Mouse (Mus musculus) hindbrain, embryonic 14.5 days (tissue): Measurements from ENCODE around the gene Tmed10. TPM values are rescaled to one million over a fixed set of nuclear protein-coding genes. Genes with fewer than 3 reads are reported as not detected.

ENCODE experiments used
- ATAC-seq: fragments of 200-750 bp; cut with Nextera tagmentation; 2 replicates; pipeline ENCODE4 v1.8.0; 2017; ENCODE audit warnings: moderate number of reproducible peaks, mild to moderate bottlenecking, moderate TSS enrichment, moderate library complexity; ENCODE audit not compliant: low FRiP score
- DNase-seq: peaks from one replicate; pipeline ENCODE4 v3.0.0-alpha.2; 2015; ENCODE audit warnings: low spot score
- H3K27ac ChIP-seq: fragments of 300-500 bp; sonication (generic); 2 replicates; pipeline ENCODE4 v1.5.1; 2014; ENCODE audit warnings: mild to moderate bottlenecking, moderate library complexity
- H3K27me3 ChIP-seq: fragments of 300-500 bp; sonication (generic); 2 replicates; pipeline ENCODE4 v1.6.1; 2014; ENCODE audit warnings: mild to moderate bottlenecking, low read length, mixed read lengths; ENCODE audit not compliant: control insufficient read depth, insufficient read depth
- H3K36me3 ChIP-seq: fragments of 300-500 bp; sonication (generic); replicated peaks from 2 replicates; pipeline ENCODE4 v1.6.1; 2014; ENCODE audit not compliant: control insufficient read depth, insufficient read depth
- H3K4me1 ChIP-seq: fragments of 300-500 bp; sonication (generic); replicated peaks from 2 replicates; pipeline ENCODE4 v1.6.1; 2014; ENCODE audit warnings: antibody characterized with exemption, low read length, mixed read lengths; ENCODE audit not compliant: control insufficient read depth, insufficient read depth
- H3K4me2 ChIP-seq: fragments of 300-500 bp; sonication (generic); replicated peaks from 2 replicates; pipeline ENCODE4 v1.6.1; 2014; ENCODE audit warnings: mild to moderate bottlenecking, moderate library complexity
- H3K4me3 ChIP-seq: fragments of 300-500 bp; sonication (generic); replicated peaks from 2 replicates; pipeline ENCODE4 v1.5.1; 2014; ENCODE audit warnings: mild to moderate bottlenecking, low read length
- H3K9ac ChIP-seq: fragments of 300-500 bp; sonication (generic); 2 replicates; pipeline ENCODE4 v1.6.1; 2014
- H3K9me3 ChIP-seq: fragments of 300-500 bp; sonication (generic); 2 replicates; pipeline ENCODE4 v1.6.1; 2016; ENCODE audit warnings: low read length; ENCODE audit not compliant: control insufficient read depth
- WGBS: fragments of 180-500 bp; shearing (Covaris S2); extraction: QIAGEN DNeasy Blood & Tissue Kit; methylation state at CpG from one replicate; pipeline ENCODE4 v1.1.7; 2014; 5-methylcytosine and 5-hydroxymethylcytosine counted together
- polyA plus RNA-seq: library from polyadenylated mRNA; unstranded; fragments of >200 nt; fragmentation: Nextera tagmentation; extraction: Ambion mirVana; gene quantifications from 2 replicates; pipeline ENCODE4 v1.2.1, GENCODE M21; 2014

Gene Tmed10
- polyA plus RNA-seq, 1 experiment from 2014 or later: 234 TPM

DNA sequence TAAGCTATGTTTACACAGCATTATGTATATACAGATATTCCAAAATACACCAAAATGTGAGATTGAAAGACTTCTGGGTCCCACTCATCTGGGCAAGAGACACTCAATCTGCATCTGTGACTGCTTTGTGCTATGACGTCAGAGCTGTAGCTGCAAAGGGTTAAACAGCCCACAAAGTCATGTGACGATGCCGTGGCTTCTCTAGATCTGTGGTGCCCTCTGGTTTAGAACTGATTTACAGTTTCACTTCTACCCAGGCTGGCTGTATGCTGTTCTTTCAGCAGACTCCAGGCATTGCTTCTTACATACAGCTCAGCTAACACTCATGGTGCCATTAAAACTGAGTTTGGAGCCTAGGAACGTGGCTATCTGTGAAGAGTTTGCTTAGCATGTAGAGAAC is 69.9 kb downstream of the Tmed10 start:
- H3K4me3 ChIP-seq: no peak overlapping the region
- H3K9ac ChIP-seq: no peak overlapping the region
- ATAC-seq (no peak), DNase-seq (no peak)
- H3K27ac ChIP-seq: no peak overlapping the region
- H3K27me3 ChIP-seq: no peaks in the 10 kb centered on the region
- no peaks in the 10 kb centered on the region for H3K9me3 ChIP-seq
- peaks cover 98% of the 10 kb centered on the region for H3K36me3 ChIP-seq
- H3K4me2 ChIP-seq: no peak overlapping the region
- 78% methylated on average over 4 of the region's 4 CpGs for WGBS
- no peaks in the 10 kb centered on the region for H3K4me1 ChIP-seq

DNA sequence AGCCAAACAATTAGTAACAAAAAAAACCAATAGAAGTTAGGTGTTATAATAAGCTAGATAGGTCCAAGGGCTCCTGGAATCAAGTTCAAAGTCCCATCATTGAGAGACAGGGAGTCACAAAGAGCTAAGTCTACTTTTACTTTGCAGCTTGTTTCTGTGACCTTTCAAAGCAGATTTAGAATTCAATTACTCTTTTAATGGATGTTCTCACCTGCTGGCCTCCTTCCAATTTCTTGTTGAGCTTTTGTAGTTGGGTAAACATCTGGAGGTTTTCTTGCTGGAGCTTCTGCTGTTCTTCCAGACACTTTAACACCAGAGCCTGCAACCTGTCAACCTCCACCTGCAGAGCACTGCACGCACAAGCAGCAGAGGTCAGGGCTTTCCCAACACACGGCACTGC is 71.4 kb downstream of the Tmed10 start:
- H3K9me3 ChIP-seq: no peaks in the 10 kb centered on the region
- no peaks in the 10 kb centered on the region for H3K27me3 ChIP-seq
- no peak overlapping the region for H3K4me2 ChIP-seq
- no peak overlapping the region for H3K4me3 ChIP-seq
- H3K36me3 ChIP-seq: peaks cover 95% of the 10 kb centered on the region
- no peaks in the 10 kb centered on the region for H3K4me1 ChIP-seq
- DNase-seq (no peak), ATAC-seq (no peak)
- H3K9ac ChIP-seq: no peak overlapping the region
- 75% methylated on average over 2 of the region's 2 CpGs for WGBS
- H3K27ac ChIP-seq: no peak overlapping the region

DNA sequence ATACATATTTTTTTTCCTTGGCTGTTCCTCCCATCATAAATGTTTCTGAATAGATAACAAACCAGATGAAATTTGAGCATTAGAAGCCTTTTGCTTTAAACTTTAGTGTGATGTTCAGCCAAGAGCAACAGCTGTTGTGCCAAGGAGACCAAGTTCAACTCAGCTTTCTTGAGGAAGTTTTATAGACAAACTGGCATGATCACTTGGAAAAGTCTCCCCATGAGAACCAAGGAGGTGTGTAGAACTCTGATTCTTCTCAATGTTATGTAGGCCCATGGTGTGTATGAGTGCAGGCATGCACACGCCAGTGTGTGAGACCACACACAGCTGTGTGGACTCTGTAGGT is 75.8 kb downstream of the Tmed10 start:
- no peak overlapping the region for H3K4me3 ChIP-seq
- WGBS: 88% methylated on average over 1 of the region's 1 CpGs
- peaks cover 59% of the 10 kb centered on the region for H3K36me3 ChIP-seq
- no peaks in the 10 kb centered on the region for H3K27me3 ChIP-seq
- no peak overlapping the region for H3K27ac ChIP-seq
- no peak for ATAC-seq
- no peaks in the 10 kb centered on the region for H3K4me1 ChIP-seq
- H3K4me2 ChIP-seq: no peak overlapping the region
- DNase-seq: no peak
- H3K9me3 ChIP-seq: peaks cover 13% of the 10 kb centered on the region; the same call in 1 of the 2 replicates
- no peak overlapping the region for H3K9ac ChIP-seq

DNA sequence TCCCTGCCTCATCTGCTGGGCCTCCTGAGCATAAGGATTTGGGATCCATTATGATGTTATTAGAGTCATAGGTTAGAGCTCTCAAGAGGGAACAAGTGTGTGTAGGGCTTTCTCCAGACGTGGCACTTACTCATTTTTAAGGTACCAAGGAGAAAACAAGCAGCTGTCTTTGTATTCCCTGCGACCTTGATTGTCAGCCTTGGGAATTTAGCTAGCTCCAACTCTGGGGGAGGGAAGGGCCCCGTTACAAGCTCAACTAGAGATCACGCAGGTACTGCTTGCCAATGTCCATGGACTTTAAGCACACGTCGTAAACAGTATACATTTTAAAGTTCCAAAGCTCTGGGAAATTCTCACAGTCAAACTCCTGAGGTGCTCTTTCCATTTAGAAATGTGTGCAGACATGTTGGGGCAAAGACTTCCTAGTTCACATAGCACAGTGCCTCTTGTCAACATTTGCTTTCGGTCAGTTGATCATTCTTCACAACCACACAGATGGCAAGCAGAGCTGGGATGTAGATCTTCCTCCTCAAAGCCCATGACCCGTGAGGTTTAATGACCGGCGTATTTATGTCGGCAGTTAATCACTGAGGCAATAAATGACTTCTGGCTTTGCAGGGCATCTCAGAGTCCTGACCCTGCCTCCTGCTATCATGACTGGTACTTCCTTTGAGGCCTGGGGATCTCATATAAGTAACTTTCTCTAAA is 76.4 kb downstream of the Tmed10 start:
- no peak overlapping the region for H3K4me2 ChIP-seq
- 82% methylated on average over 11 of the region's 11 CpGs for WGBS
- H3K27me3 ChIP-seq: no peaks in the 10 kb centered on the region
- H3K4me3 ChIP-seq: no peak overlapping the region
- H3K4me1 ChIP-seq: no peaks in the 10 kb centered on the region
- no peak overlapping the region for H3K27ac ChIP-seq
- peaks cover 53% of the 10 kb centered on the region for H3K36me3 ChIP-seq
- DNase-seq: no peak
- no peak overlapping the region for H3K9ac ChIP-seq
- ATAC-seq: no peak
- H3K9me3 ChIP-seq: peaks cover 15% of the 10 kb centered on the region; the same call in 1 of the 2 replicates

DNA sequence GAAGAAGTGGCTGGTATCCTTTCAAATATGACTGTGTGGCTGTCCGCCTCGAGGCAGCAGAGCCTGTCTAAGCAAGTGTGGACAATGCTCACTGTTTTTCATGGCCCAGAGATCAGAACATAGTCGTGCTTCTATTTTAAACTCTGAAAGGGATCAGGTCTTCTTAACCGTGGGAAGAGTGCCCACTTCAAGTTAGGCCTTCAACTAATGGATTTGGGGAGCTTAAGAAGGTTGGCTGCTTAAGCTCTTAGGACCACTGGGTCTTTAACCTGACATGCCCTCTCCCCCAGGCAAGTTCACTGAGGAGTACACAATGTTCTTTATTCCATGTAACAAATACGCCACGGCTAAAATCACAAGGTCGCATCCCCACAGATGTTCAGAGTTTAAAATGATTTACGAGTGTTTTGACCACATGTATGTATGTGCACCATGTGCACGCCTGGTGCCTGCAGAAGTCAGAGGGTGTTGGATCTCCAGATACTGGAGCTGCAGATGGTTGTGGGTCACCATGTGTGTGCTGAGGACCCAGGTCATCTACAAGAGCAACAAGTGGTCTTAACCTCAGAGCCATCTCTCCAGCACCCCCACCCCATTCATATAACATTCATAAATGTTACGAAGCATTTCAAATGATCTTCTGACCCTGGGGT is 77.2 kb downstream of the Tmed10 start:
- Histone ChIP-seq H3K4me2 (no peak overlapping the region), H3K4me1 (no peaks in the 10 kb centered on the region), H3K9ac (no peak overlapping the region), H3K27ac (no peak overlapping the region), H3K9me3 (peaks cover 15% of the 10 kb centered on the region; the same call in 1 of the 2 replicates), H3K4me3 (no peak overlapping the region), H3K36me3 (peaks cover 46% of the 10 kb centered on the region), H3K27me3 (no peaks in the 10 kb centered on the region)
- WGBS: 85% methylated on average over 10 of the region's 10 CpGs
- DNase-seq (no peak), ATAC-seq (no peak)

DNA sequence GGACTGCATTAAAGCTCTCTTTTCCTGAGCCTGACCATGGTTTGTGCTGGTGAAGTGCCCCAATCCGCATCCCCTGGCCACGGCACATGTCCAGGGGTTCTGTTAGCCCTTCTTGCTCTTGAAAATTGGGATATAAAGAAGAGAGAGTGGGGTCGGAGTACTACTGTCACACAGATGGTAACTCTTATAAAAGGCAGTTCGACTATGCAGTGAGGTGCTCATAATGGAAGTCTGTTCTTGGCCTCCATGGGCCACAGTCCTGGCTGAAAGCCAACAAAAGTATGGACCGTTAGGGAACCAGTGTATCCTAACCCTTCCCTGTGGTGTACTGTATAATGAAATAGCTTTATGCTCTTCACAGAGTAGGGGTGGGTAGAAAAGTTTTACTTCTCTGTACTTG is 77.7 kb downstream of the Tmed10 start:
- H3K36me3 ChIP-seq: peaks cover 41% of the 10 kb centered on the region
- H3K9me3 ChIP-seq: peaks cover 15% of the 10 kb centered on the region; the same call in 1 of the 2 replicates
- 85% methylated on average over 5 of the region's 5 CpGs for WGBS
- no peak overlapping the region for H3K4me2 ChIP-seq
- H3K27ac ChIP-seq: no peak overlapping the region
- no peak for ATAC-seq
- no peak for DNase-seq
- H3K9ac ChIP-seq: no peak overlapping the region
- H3K27me3 ChIP-seq: no peaks in the 10 kb centered on the region
- H3K4me1 ChIP-seq: no peaks in the 10 kb centered on the region
- H3K4me3 ChIP-seq: no peak overlapping the region

DNA sequence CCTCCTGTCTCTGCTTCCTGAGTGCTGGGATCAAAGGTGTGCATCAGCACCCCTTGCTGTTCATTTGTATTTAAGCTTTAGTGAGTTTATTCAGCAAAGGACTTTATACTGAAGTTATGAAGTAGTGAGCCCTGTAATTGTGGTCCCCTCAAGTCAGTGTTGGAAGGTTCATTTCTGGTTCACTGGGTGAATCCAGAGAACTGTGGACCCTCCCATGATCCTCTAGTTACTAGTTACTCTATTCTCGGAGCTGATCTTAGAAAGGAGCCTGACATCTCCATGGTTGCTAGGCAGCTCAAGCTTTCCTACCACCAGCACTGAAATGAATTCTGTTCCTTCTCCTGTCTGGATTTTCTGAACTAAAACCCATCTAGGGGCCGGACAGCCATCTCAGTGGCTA is 79.1 kb downstream of the Tmed10 start:
- Histone ChIP-seq H3K9me3 (peaks cover 15% of the 10 kb centered on the region; the same call in 1 of the 2 replicates), H3K4me1 (no peaks in the 10 kb centered on the region), H3K4me2 (no peak overlapping the region), H3K27me3 (no peaks in the 10 kb centered on the region), H3K27ac (no peak overlapping the region), H3K36me3 (peaks cover 27% of the 10 kb centered on the region), H3K4me3 (no peak overlapping the region), H3K9ac (no peak overlapping the region)
- 86% methylated on average over 2 of the region's 2 CpGs for WGBS
- ATAC-seq (no peak), DNase-seq (no peak)

DNA sequence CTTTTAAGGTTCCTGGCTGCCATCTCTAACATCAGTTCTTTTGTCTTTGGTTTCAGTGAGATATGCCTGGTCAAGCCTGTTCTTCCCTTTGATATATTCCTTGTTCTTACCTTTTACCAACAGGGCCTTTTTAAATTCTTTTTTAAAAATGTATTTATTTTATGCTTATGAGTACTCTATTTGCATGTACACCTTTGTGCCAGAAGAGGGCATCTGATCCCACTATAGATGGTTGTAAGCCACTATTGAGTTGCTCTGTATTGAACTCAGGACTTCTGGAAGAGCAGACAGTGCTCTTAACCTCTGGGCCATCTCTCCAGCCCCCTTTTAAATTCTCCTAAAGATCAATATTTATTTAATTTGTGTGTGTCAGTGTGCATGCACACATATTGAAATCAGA is 81.7 kb downstream of the Tmed10 start:
- Histone ChIP-seq H3K36me3 (0 out of 2 replicates have a peak, but pooled peaks cover 3% of the 10 kb centered on the region), H3K4me2 (no peak overlapping the region), H3K9ac (no peak overlapping the region), H3K27me3 (no peaks in the 10 kb centered on the region), H3K9me3 (peaks cover 15% of the 10 kb centered on the region; the same call in 1 of the 2 replicates), H3K4me3 (no peak overlapping the region), H3K4me1 (peaks cover 5% of the 10 kb centered on the region), H3K27ac (no peak overlapping the region)
- ATAC-seq (no peak), DNase-seq (no peak)

DNA sequence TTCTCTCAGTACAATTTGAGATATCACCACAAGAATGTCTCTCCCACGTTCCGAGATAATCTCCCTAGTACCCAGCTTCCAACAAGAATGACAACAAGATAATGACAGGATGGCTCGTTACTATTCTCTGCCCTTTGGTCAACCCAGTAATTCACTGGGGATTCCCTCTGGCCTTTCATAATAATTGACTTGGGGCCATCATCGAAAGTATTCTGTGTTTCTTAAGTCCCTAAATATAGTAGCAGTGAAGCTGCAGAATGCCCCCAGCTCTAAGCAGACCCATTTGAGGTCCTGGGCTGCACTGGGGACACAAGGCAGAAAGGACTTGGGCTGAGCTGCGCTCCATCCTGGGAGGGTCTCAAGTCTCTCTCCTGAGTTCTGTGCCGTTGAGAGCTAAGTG is 82.4 kb downstream of the Tmed10 start:
- 81% methylated on average over 6 of the region's 6 CpGs for WGBS
- Histone ChIP-seq H3K36me3 (no peaks in the 10 kb centered on the region), H3K27me3 (no peaks in the 10 kb centered on the region), H3K9ac (no peak overlapping the region), H3K4me3 (no peak overlapping the region), H3K9me3 (peaks cover 15% of the 10 kb centered on the region; the same call in 1 of the 2 replicates), H3K4me2 (no peak overlapping the region), H3K4me1 (peaks cover 5% of the 10 kb centered on the region), H3K27ac (no peak overlapping the region)
- no peak for ATAC-seq
- DNase-seq: no peak
